Mouse (Mus musculus) CH12.LX (cell line): ENCODE results near the gene Tirap.

Experiments
- BHLHE40 ChIP-seq: IDR thresholded peaks from 2 replicates; pipeline ENCODE4 v1.6.1; 2011; ENCODE audit warnings: mild to moderate bottlenecking, low read depth, low read length, improper control_type of control experiment
- CTCF ChIP-seq, 2 experiments: IDR thresholded peaks in 1 of 2; conservative IDR thresholded peaks in 1 of 2; 2 replicates each; pipeline ENCODE4 v1.5.1; 2011 to 2012; ENCODE audit warnings: low read depth in 2 of 2, low read length in 2 of 2, improper control_type of control experiment in 1 of 2, inconsistent platforms in 1 of 2, mild to moderate bottlenecking in 1 of 2, moderate library complexity in 1 of 2
- POLR2A ChIP-seq: IDR thresholded peaks from 2 replicates; pipeline ENCODE4 v1.6.1; 2011; ENCODE audit warnings: low read depth, mild to moderate bottlenecking, improper control_type of control experiment, low read length
- USF1 ChIP-seq: IDR thresholded peaks from 2 replicates; pipeline ENCODE4 v1.6.1; 2014; ENCODE audit warnings: low read depth, mild to moderate bottlenecking, inconsistent platforms, low read length, improper control_type of control experiment

GRCm38 (mm10) chr9:35187351-35187903, 12.7 kb downstream of the Tirap start:
- TF ChIP-seq CTCF (conservative IDR thresholded peaks at IDR 0.05 in 1 of 2, IDR thresholded peaks at IDR 0.05 in 1 of 2; ENCODE audit: low read depth in 2 of 2, low read length in 2 of 2), result no peak
- TF ChIP-seq BHLHE40, result no peak
- TF ChIP-seq USF1, result no peak
- TF ChIP-seq POLR2A, result no peak
